Mouse (Mus musculus): Measurements from ENCODE around the gene Gtsf1l. TPM values are rescaled to one million over a fixed set of nuclear protein-coding genes. Genes with fewer than 3 reads are reported as not detected.

The Gtsf1l gene
- polyA plus RNA-seq (2014; fragmentation: Nextera tagmentation; extraction: Ambion mirVana): not detected in 2 replicates

- 83% methylated on average over 9 of the region's 9 CpGs for WGBS
- Histone ChIP-seq H3K27me3 (replicated peaks; ENCODE audit: control insufficient read depth, insufficient read depth, low read length) (no peaks in the 10 kb centered on the region), H3K9me3 (ENCODE audit: control insufficient read depth, low read length) (no peaks in the 10 kb centered on the region), H3K9ac (ENCODE audit: low read depth, low read length) (no peak within 1 kb of the TSS), H3K4me1 (replicated peaks; ENCODE audit: control insufficient read depth, insufficient read depth, low read length) (no peaks in the 10 kb centered on the region), H3K4me2 (no peak within 1 kb of the TSS), H3K4me3 (ENCODE audit: low read depth, low read length) (no peak within 1 kb of the TSS), H3K27ac (ENCODE audit: low read depth, low read length) (no peak within 1 kb of the TSS), H3K36me3 (ENCODE audit: control insufficient read depth, insufficient read depth, low read length) (0 out of 2 replicates have a peak, but pooled peaks cover 2% of the 10 kb centered on the region)
- ATAC-seq (replicated peaks; ENCODE audit: low FRiP score) (no peak), DNase-seq (ENCODE audit: low spot score) (no peak)
These were observed at the start of gene Gtsf1l for GRCm38 (mm10) chr2:163087728-163088127. Gene Gtsf1l, minus strand, starts transcription at chr2:163087855.

GRCm38 (mm10) chr2:163136996-163137395 lies 49.3 kb upstream of the Gtsf1l start:
- Histone ChIP-seq H3K27ac (ENCODE audit: low read depth, low read length) (no peak overlapping the region), H3K9ac (ENCODE audit: low read depth, low read length) (no peak overlapping the region), H3K4me3 (ENCODE audit: low read depth, low read length) (no peak overlapping the region), H3K9me3 (ENCODE audit: control insufficient read depth, low read length) (no peaks in the 10 kb centered on the region), H3K36me3 (ENCODE audit: control insufficient read depth, insufficient read depth, low read length) (no peaks in the 10 kb centered on the region), H3K27me3 (replicated peaks; ENCODE audit: control insufficient read depth, insufficient read depth, low read length) (no peaks in the 10 kb centered on the region), H3K4me2 (no peak overlapping the region), H3K4me1 (replicated peaks; ENCODE audit: control insufficient read depth, insufficient read depth, low read length) (no peaks in the 10 kb centered on the region)
- DNase-seq (ENCODE audit: low spot score) (no peak), ATAC-seq (replicated peaks; ENCODE audit: low FRiP score) (no peak)

GRCm38 (mm10) chr2:163135931-163136330 lies 48.3 kb upstream of the Gtsf1l start:
- no peak overlapping the region for H3K4me3 ChIP-seq (ENCODE audit: low read depth, low read length)
- ATAC-seq (replicated peaks; ENCODE audit: low FRiP score) (no peak), DNase-seq (ENCODE audit: low spot score) (no peak)
- no peaks in the 10 kb centered on the region for H3K9me3 ChIP-seq (ENCODE audit: control insufficient read depth, low read length)
- H3K4me1 ChIP-seq (replicated peaks; ENCODE audit: control insufficient read depth, insufficient read depth, low read length): no peaks in the 10 kb centered on the region
- no peak overlapping the region for H3K4me2 ChIP-seq
- no peaks in the 10 kb centered on the region for H3K36me3 ChIP-seq (ENCODE audit: control insufficient read depth, insufficient read depth, low read length)
- no peak overlapping the region for H3K9ac ChIP-seq (ENCODE audit: low read depth, low read length)
- H3K27ac ChIP-seq (ENCODE audit: low read depth, low read length): no peak overlapping the region
- H3K27me3 ChIP-seq (replicated peaks; ENCODE audit: control insufficient read depth, insufficient read depth, low read length): no peaks in the 10 kb centered on the region
- WGBS: 76% methylated on average over 6 of the region's 6 CpGs

GRCm38 (mm10) chr2:163132314-163132713 lies 44.7 kb upstream of the Gtsf1l start:
- Histone ChIP-seq H3K4me1 (replicated peaks; ENCODE audit: control insufficient read depth, insufficient read depth, low read length) (no peaks in the 10 kb centered on the region), H3K4me2 (no peak overlapping the region), H3K4me3 (ENCODE audit: low read depth, low read length) (no peak overlapping the region), H3K9ac (ENCODE audit: low read depth, low read length) (no peak overlapping the region), H3K9me3 (ENCODE audit: control insufficient read depth, low read length) (no peaks in the 10 kb centered on the region), H3K36me3 (ENCODE audit: control insufficient read depth, insufficient read depth, low read length) (no peaks in the 10 kb centered on the region), H3K27me3 (replicated peaks; ENCODE audit: control insufficient read depth, insufficient read depth, low read length) (no peaks in the 10 kb centered on the region), H3K27ac (ENCODE audit: low read depth, low read length) (no peak overlapping the region)
- 87% methylated on average over 5 of the region's 5 CpGs for WGBS
- DNase-seq (ENCODE audit: low spot score) (no peak), ATAC-seq (replicated peaks; ENCODE audit: low FRiP score) (no peak)

- 70% methylated on average over 5 of the region's 5 CpGs for WGBS
- Histone ChIP-seq H3K4me1 (replicated peaks; ENCODE audit: control insufficient read depth, insufficient read depth, low read length) (no peaks in the 10 kb centered on the region), H3K27ac (ENCODE audit: low read depth, low read length) (no peak overlapping the region), H3K36me3 (ENCODE audit: control insufficient read depth, insufficient read depth, low read length) (no peaks in the 10 kb centered on the region), H3K27me3 (replicated peaks; ENCODE audit: control insufficient read depth, insufficient read depth, low read length) (no peaks in the 10 kb centered on the region), H3K4me3 (ENCODE audit: low read depth, low read length) (no peak overlapping the region), H3K9me3 (ENCODE audit: control insufficient read depth, low read length) (no peaks in the 10 kb centered on the region), H3K9ac (ENCODE audit: low read depth, low read length) (no peak overlapping the region), H3K4me2 (no peak overlapping the region)
- DNase-seq (ENCODE audit: low spot score): no peak
- ATAC-seq (replicated peaks; ENCODE audit: low FRiP score): no peak
These were observed 43.2 kb upstream of the Gtsf1l start for GRCm38 (mm10) chr2:163130837-163131236.

- no peaks in the 10 kb centered on the region for H3K4me1 ChIP-seq (replicated peaks; ENCODE audit: control insufficient read depth, insufficient read depth, low read length)
- 65% methylated on average over 5 of the region's 5 CpGs for WGBS
- H3K9ac ChIP-seq (ENCODE audit: low read depth, low read length): no peak overlapping the region
- H3K4me2 ChIP-seq: no peak overlapping the region
- no peaks in the 10 kb centered on the region for H3K9me3 ChIP-seq (ENCODE audit: control insufficient read depth, low read length)
- ATAC-seq (replicated peaks; ENCODE audit: low FRiP score) (no peak), DNase-seq (ENCODE audit: low spot score) (no peak)
- peaks cover 9% of the 10 kb centered on the region for H3K27me3 ChIP-seq (replicated peaks; ENCODE audit: control insufficient read depth, insufficient read depth, low read length)
- no peaks in the 10 kb centered on the region for H3K36me3 ChIP-seq (ENCODE audit: control insufficient read depth, insufficient read depth, low read length)
- no peak overlapping the region for H3K4me3 ChIP-seq (ENCODE audit: low read depth, low read length)
- H3K27ac ChIP-seq (ENCODE audit: low read depth, low read length): no peak overlapping the region
These were observed 35.8 kb upstream of the Gtsf1l start for GRCm38 (mm10) chr2:163123496-163123895.

- H3K4me1 ChIP-seq (replicated peaks; ENCODE audit: control insufficient read depth, insufficient read depth, low read length): no peaks in the 10 kb centered on the region
- 18% methylated on average over 9 of the region's 9 CpGs for WGBS
- no peak overlapping the region for H3K4me3 ChIP-seq (ENCODE audit: low read depth, low read length)
- no peak overlapping the region for H3K27ac ChIP-seq (ENCODE audit: low read depth, low read length)
- H3K36me3 ChIP-seq (ENCODE audit: control insufficient read depth, insufficient read depth, low read length): no peaks in the 10 kb centered on the region
- H3K27me3 ChIP-seq (replicated peaks; ENCODE audit: control insufficient read depth, insufficient read depth, low read length): peaks cover 9% of the 10 kb centered on the region
- H3K4me2 ChIP-seq: peak overlapping the region; percentile 49
- H3K9ac ChIP-seq (ENCODE audit: low read depth, low read length): no peak overlapping the region
- ATAC-seq (replicated peaks; ENCODE audit: low FRiP score) (peak; percentile 81), DNase-seq (ENCODE audit: low spot score) (no peak)
- H3K9me3 ChIP-seq (ENCODE audit: control insufficient read depth, low read length): no peaks in the 10 kb centered on the region
These were observed 34.7 kb upstream of the Gtsf1l start for GRCm38 (mm10) chr2:163122319-163122718.

GRCm38 (mm10) chr2:163121353-163121660 lies 33.7 kb upstream of the Gtsf1l start:
- ATAC-seq (replicated peaks; ENCODE audit: low FRiP score) (no peak), DNase-seq (ENCODE audit: low spot score) (no peak)
- Histone ChIP-seq H3K9ac (ENCODE audit: low read depth, low read length) (no peak overlapping the region), H3K4me2 (no peak overlapping the region), H3K27ac (ENCODE audit: low read depth, low read length) (no peak overlapping the region), H3K4me1 (replicated peaks; ENCODE audit: control insufficient read depth, insufficient read depth, low read length) (no peaks in the 10 kb centered on the region), H3K36me3 (ENCODE audit: control insufficient read depth, insufficient read depth, low read length) (no peaks in the 10 kb centered on the region), H3K4me3 (ENCODE audit: low read depth, low read length) (no peak overlapping the region), H3K9me3 (ENCODE audit: control insufficient read depth, low read length) (no peaks in the 10 kb centered on the region), H3K27me3 (replicated peaks; ENCODE audit: control insufficient read depth, insufficient read depth, low read length) (peaks cover 9% of the 10 kb centered on the region)
- 73% methylated on average over 3 of the region's 3 CpGs for WGBS

- Histone ChIP-seq H3K27ac (ENCODE audit: low read depth, low read length) (no peak overlapping the region), H3K27me3 (replicated peaks; ENCODE audit: control insufficient read depth, insufficient read depth, low read length) (peaks cover 9% of the 10 kb centered on the region), H3K9me3 (ENCODE audit: control insufficient read depth, low read length) (no peaks in the 10 kb centered on the region), H3K4me1 (replicated peaks; ENCODE audit: control insufficient read depth, insufficient read depth, low read length) (no peaks in the 10 kb centered on the region), H3K36me3 (ENCODE audit: control insufficient read depth, insufficient read depth, low read length) (no peaks in the 10 kb centered on the region), H3K9ac (ENCODE audit: low read depth, low read length) (no peak overlapping the region), H3K4me3 (ENCODE audit: low read depth, low read length) (no peak overlapping the region), H3K4me2 (no peak overlapping the region)
- no peak for DNase-seq (ENCODE audit: low spot score)
- 54% methylated on average over 15 of the region's 15 CpGs for WGBS
- ATAC-seq (replicated peaks; ENCODE audit: low FRiP score): no peak
These were observed 33.1 kb upstream of the Gtsf1l start for GRCm38 (mm10) chr2:163120626-163121352.

All from liver, embryonic 11.5 days (tissue).